Mouse (Mus musculus): Measurements from ENCODE around the gene M1ap.

DNA sequence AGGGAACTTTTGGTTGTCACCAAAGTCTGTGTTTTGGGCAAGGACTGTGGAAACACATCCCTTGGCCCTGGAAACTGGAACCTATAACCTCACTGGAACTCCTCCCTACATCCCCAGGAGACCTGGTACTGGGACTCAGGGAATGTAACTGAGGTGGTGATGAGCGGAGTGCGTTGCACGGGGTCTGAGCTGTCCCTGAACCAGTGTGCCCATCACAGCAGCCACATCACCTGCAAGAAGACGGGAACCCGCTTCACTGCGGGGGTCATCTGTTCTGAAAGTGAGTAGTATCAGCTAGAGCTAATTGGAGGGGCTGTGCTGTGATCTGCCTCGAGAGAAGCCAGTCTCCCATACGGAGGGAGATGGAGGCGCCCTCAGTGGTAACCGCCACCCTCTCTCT, 102.7 kb downstream of the M1ap start:
- TF ChIP-seq POLR2A (IDR thresholded peaks at IDR 0.05; ENCODE audit: low read depth, low read length) (no peak), CTCF (conservative IDR thresholded peaks at IDR 0.05 in 1 of 2, IDR thresholded peaks at IDR 0.05 in 1 of 2; ENCODE audit: low read depth in 2 of 2, low read length in 2 of 2) (no peak), NELFE (IDR thresholded peaks at IDR 0.05; ENCODE audit: low read depth, low read length) (no peak), EP300 (IDR thresholded peaks at IDR 0.05; ENCODE audit: low read length) (no peak), CHD2 (IDR thresholded peaks at IDR 0.05; ENCODE audit: low read length) (no peak; the same call in 1 of the 2 replicates), USF2 (conservative IDR thresholded peaks at IDR 0.05; ENCODE audit: low read depth, low read length) (no peak), ZNF384 (IDR thresholded peaks at IDR 0.05; ENCODE audit: low read depth, low read length) (no peak), NRF1 (IDR thresholded peaks at IDR 0.05; ENCODE audit: low read depth, low read length) (no peak)

All from CH12.LX (cell line).